Mouse (Mus musculus) midbrain, postnatal 0 days (tissue): ENCODE results near the gene Igfbp4. TPM values are rescaled to one million over a fixed set of nuclear protein-coding genes. Genes with fewer than 3 reads are reported as not detected.

Experiments used
- ATAC-seq: fragments of 200-750 bp; cut with Nextera tagmentation; 2 replicates; pipeline ENCODE4 v1.8.0; 2017; ENCODE audit warnings: moderate number of reproducible peaks, mild to moderate bottlenecking, moderate TSS enrichment, moderate library complexity; ENCODE audit not compliant: low FRiP score
- DNase-seq: peaks from one replicate; pipeline ENCODE4 v3.0.0-alpha.2; 2015; ENCODE audit warnings: low spot score
- H3K27ac ChIP-seq: fragments of 300-500 bp; sonication (generic); 2 replicates; pipeline ENCODE4 v1.5.1; 2014; ENCODE audit warnings: low read depth, mild to moderate bottlenecking, low read length, mixed read lengths
- H3K27me3 ChIP-seq: fragments of 300-500 bp; sonication (generic); 2 replicates; pipeline ENCODE4 v1.6.1; 2014; ENCODE audit warnings: low read length, control low read depth, mixed read lengths; ENCODE audit not compliant: insufficient read depth
- H3K36me3 ChIP-seq: fragments of 300-500 bp; sonication (generic); 2 replicates; pipeline ENCODE4 v1.6.1; 2014; ENCODE audit warnings: low read length, control low read depth, mixed read lengths; ENCODE audit not compliant: insufficient read depth
- H3K4me1 ChIP-seq: fragments of 300-500 bp; sonication (generic); 2 replicates; pipeline ENCODE4 v1.6.1; 2014; ENCODE audit warnings: mild to moderate bottlenecking, control low read depth, antibody characterized with exemption, low read length, mixed read lengths; ENCODE audit not compliant: insufficient read depth
- H3K4me2 ChIP-seq: fragments of 300-500 bp; sonication (generic); 2 replicates; pipeline ENCODE4 v1.6.1; 2014; ENCODE audit warnings: low read depth, mild to moderate bottlenecking, low read length, mixed read lengths; ENCODE audit not compliant: poor library complexity, severe bottlenecking
- H3K4me3 ChIP-seq: fragments of 300-500 bp; sonication (generic); 2 replicates; pipeline ENCODE4 v1.5.1; 2014; ENCODE audit warnings: low read depth, mild to moderate bottlenecking, low read length, moderate library complexity
- H3K9ac ChIP-seq: fragments of 300-500 bp; sonication (generic); replicated peaks from 2 replicates; pipeline ENCODE4 v1.6.1; 2014; ENCODE audit warnings: mild to moderate bottlenecking, low read length, moderate library complexity, mixed read lengths; ENCODE audit not compliant: poor library complexity, severe bottlenecking
- H3K9me3 ChIP-seq: fragments of 300-500 bp; sonication (generic); 2 replicates; pipeline ENCODE4 v1.6.1; 2016; ENCODE audit warnings: low read length, control low read depth
- CTCF ChIP-seq: IDR thresholded peaks from 2 replicates; pipeline ENCODE4 v1.5.1; 2016; ENCODE audit warnings: antibody characterized with exemption, mild to moderate bottlenecking
- WGBS: fragments of 180-500 bp; shearing (Covaris S2); extraction: QIAGEN DNeasy Blood & Tissue Kit; methylation state at CpG from one replicate; pipeline ENCODE4 v1.1.7; 2014; 5-methylcytosine and 5-hydroxymethylcytosine counted together
- polyA plus RNA-seq: library from polyadenylated mRNA; unstranded; fragments of >200 nt; fragmentation: Nextera tagmentation; extraction: Ambion mirVana; gene quantifications from 2 replicates; pipeline ENCODE4 v1.2.1, GENCODE M21; 2015
- total RNA-seq: library from RNA; depleted of rRNA; stranded (reverse); fragments of >200 nt; gene quantifications from 2 replicates; pipeline ENCODE4 v1.2.3, GENCODE M21; 2014

Igfbp4 gene
- total and polyA plus RNA-seq, 2 experiments from 2014 or later, result 78.8 to 92.4 TPM

GRCm38 (mm10) chr11:99089077-99089601 lies 48.1 kb downstream of the Igfbp4 start, which contains the start of gene Tns4:
TSS of gene Tns4 (minus strand) at chr11:99089306.
- H3K9me3 ChIP-seq, result no peaks in the 10 kb centered on the region
- no peak within 1 kb of the TSS for H3K27ac ChIP-seq
- no peak for TF ChIP-seq CTCF
- no peak within 1 kb of the TSS for H3K4me2 ChIP-seq
- 62% methylated on average over 14 of the region's 14 CpGs for WGBS
- H3K4me3 ChIP-seq, result no peak within 1 kb of the TSS
- no peaks in the 10 kb centered on the region for H3K36me3 ChIP-seq
- no peaks in the 10 kb centered on the region for H3K27me3 ChIP-seq
- no peak for DNase-seq
- no peak within 1 kb of the TSS for H3K9ac ChIP-seq
- no peaks in the 10 kb centered on the region for H3K4me1 ChIP-seq
- ATAC-seq, result no peak

DNA sequence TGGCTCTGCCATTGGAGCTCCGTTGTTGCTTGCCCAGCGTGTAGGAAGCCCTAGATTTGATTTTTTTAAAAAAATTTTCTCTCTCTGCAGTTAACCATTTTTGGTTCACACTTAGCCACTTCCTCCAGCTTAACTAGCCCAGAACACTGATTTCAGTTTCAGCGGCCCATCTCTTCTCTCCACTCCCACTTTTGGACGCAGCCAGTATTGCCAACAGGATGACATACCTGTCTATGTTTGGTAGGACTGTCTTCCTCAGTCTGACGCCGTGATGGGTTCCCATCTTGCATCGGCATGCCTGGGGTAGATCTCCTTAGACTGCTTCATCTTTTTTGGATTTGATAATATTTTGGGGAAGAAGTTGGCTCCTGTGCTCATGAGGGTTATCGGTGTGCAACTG lies 49.3 kb downstream of the Igfbp4 start:
- Histone ChIP-seq H3K4me3 (no peak overlapping the region), H3K4me1 (no peaks in the 10 kb centered on the region), H3K9me3 (no peaks in the 10 kb centered on the region), H3K9ac (no peak overlapping the region), H3K27me3 (no peaks in the 10 kb centered on the region), H3K36me3 (no peaks in the 10 kb centered on the region), H3K27ac (no peak overlapping the region), H3K4me2 (no peak overlapping the region)
- no peak for TF ChIP-seq CTCF
- ATAC-seq (no peak), DNase-seq (no peak)
- 89% methylated on average over 8 of the region's 8 CpGs for WGBS

GRCm38 (mm10) chr11:99091666-99092065 lies 50.6 kb downstream of the Igfbp4 start:
- Histone ChIP-seq H3K4me3 (no peak overlapping the region), H3K4me1 (no peaks in the 10 kb centered on the region), H3K9me3 (no peaks in the 10 kb centered on the region), H3K4me2 (no peak overlapping the region), H3K27me3 (no peaks in the 10 kb centered on the region), H3K9ac (no peak overlapping the region), H3K36me3 (no peaks in the 10 kb centered on the region), H3K27ac (no peak overlapping the region)
- DNase-seq, result no peak
- 78% methylated on average over 2 of the region's 2 CpGs for WGBS
- no peak for ATAC-seq
- TF ChIP-seq CTCF, result no peak

GRCm38 (mm10) chr11:99093740-99094139 lies 52.7 kb downstream of the Igfbp4 start:
- Histone ChIP-seq H3K27ac (no peak overlapping the region), H3K9ac (no peak overlapping the region), H3K36me3 (no peaks in the 10 kb centered on the region), H3K4me1 (no peaks in the 10 kb centered on the region), H3K4me2 (no peak overlapping the region), H3K4me3 (no peak overlapping the region), H3K27me3 (no peaks in the 10 kb centered on the region), H3K9me3 (no peaks in the 10 kb centered on the region)
- DNase-seq (no peak), ATAC-seq (no peak)
- no peak for TF ChIP-seq CTCF
- 87% methylated on average over 7 of the region's 7 CpGs for WGBS

DNA sequence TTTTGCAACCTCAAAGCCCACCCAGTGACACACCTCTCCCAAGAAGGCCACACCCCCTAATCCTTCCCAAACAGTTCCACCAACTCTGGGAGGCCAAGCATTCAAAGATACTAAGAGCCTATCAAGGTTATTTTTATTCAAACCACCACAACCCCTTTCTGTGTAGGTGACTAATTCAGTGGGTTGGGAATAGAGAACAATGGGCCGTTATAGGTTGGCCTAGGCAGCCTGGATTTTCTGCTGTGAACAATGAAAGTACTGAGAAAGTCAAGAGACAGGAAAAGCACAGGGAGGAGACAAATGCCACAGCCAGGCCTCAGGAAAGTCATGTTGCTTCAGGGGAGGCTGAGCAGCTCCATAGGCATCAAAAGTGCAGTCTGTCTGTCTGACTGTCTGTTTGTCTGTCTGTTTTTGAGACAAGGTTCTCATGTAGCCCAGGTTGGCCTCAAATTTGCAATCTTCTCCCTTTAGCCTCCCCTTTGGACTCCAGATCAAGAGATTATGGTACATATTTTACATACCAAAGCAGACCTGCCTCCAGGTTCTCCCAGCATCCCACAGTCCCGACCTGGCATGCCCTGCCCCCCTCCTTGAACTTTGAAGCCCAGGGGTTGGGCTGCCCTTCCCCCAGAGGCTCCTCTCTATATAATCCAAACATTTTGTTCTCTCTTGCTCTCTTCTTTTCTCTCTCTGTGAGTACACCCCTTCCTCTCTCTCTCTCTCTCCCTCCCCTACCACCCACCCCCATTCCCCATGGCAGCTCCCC lies 54.0 kb downstream of the Igfbp4 start:
- 67% methylated on average over 2 of the region's 2 CpGs for WGBS
- no peak overlapping the region for H3K9ac ChIP-seq
- H3K36me3 ChIP-seq, result no peaks in the 10 kb centered on the region
- no peak overlapping the region for H3K27ac ChIP-seq
- no peak overlapping the region for H3K4me3 ChIP-seq
- DNase-seq, result no peak
- no peak overlapping the region for H3K4me2 ChIP-seq
- no peak for ATAC-seq
- no peak for TF ChIP-seq CTCF
- no peaks in the 10 kb centered on the region for H3K9me3 ChIP-seq
- H3K27me3 ChIP-seq, result no peaks in the 10 kb centered on the region
- no peaks in the 10 kb centered on the region for H3K4me1 ChIP-seq

GRCm38 (mm10) chr11:99095759-99096158 lies 54.7 kb downstream of the Igfbp4 start:
- Histone ChIP-seq H3K36me3 (no peaks in the 10 kb centered on the region), H3K9ac (no peak overlapping the region), H3K27ac (no peak overlapping the region), H3K27me3 (no peaks in the 10 kb centered on the region), H3K9me3 (no peaks in the 10 kb centered on the region), H3K4me3 (no peak overlapping the region), H3K4me2 (no peak overlapping the region), H3K4me1 (no peaks in the 10 kb centered on the region)
- DNase-seq (no peak), ATAC-seq (no peak)
- 86% methylated on average over 4 of the region's 4 CpGs for WGBS
- TF ChIP-seq CTCF, result no peak
